Mouse (Mus musculus): Measurements from ENCODE around the gene Zfp428. TPM values are rescaled to one million over a fixed set of nuclear protein-coding genes. Genes with fewer than 3 reads are reported as not detected.
A peak's percentile ranks its signal among the peaks of the same experiment; 100 is the strongest.

The Zfp428 gene
- total RNA-seq (2014; fragmentation: Nextera tagmentation) (1.7 and 2.6 TPM in 2 replicates), total RNA-seq (2017) (3.8 and 4.4 TPM in 2 replicates), polyA plus RNA-seq (2012) (39.9 and 53.3 TPM in 2 replicates)

DNA sequence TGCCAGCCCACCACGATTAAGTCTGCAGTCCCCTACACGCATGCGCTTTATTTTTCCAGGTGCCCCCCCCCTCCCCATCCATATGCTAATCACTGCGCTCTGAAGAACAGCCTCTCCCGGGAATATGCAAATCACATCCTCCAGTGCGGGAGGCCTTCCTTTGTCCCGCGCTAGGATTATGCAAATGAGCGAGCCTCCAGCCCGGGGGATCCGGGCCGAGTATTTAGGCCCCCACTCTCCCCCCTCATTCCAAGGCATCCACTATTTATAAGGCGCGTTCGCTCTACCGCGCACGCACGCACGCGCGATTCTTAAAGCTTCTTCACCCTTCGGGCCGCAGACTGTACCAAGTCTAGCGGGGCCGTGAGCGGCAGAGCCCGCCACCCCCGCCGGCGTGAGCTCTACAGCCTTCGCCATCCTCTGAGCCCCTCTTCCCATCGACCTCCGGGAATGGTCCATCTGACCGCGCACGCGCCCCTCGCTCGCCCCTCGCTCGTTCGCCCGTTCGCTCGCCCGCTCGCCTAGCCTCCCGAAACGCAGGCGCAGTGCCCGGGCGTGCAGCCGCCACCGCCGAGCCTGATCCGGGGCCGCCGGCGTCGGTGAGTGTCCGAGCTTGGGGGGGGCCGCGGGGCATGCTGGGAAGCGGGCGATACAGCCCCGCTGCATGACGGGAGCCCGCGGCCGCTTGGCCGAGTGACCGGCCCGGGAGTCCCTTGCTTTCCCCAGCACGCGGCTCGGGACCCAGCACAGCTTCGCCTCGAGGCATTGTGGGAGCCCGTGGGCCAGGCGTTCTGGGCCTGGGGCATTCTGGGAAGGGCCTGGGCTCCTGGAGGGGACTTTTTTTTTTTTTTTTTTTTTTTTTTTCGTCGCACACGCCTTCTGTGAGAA lies at the start of gene Zfp428:
Gene Zfp428, plus strand, starts transcription at position 169 of the 888 bp plus-strand sequence.
- Histone ChIP-seq H3K4me1 (ENCODE audit: insufficient read depth, low read depth, low read length) (peaks cover 39% of the 10 kb centered on the region), H3K36me3 (replicated peaks) (peaks cover 24% of the 10 kb centered on the region), H3K4me3 (ENCODE audit: low read depth, low read length) (peak within 1 kb of the TSS; percentile 93), H3K27me3 (ENCODE audit: insufficient read depth, low read length) (peaks cover 6% of the 10 kb centered on the region; the same call in 1 of the 2 replicates), H3K9me3 (replicated peaks) (no peaks in the 10 kb centered on the region)
- TF ChIP-seq POLR2AphosphoS5 (IDR thresholded peaks at IDR 0.05; ENCODE audit: insufficient replicate concordance, low read depth, low read length) (no peak), GATA1 (IDR thresholded peaks at IDR 0.05; ENCODE audit: borderline replicate concordance, low read length) (no peak), TAL1 (conservative IDR thresholded peaks at IDR 0.05; ENCODE audit: low read depth, low read length) (no peak), GATA2 (IDR thresholded peaks at IDR 0.05; ENCODE audit: borderline replicate concordance, low read depth, low read length) (no peak), CTCF (IDR thresholded peaks at IDR 0.05; ENCODE audit: low read depth, low read length) (no peak)
- DNase-seq (ENCODE audit: low spot score) = peak; percentile 92
- ATAC-seq (ENCODE audit: extremely low read depth, insufficient number of reproducible peaks, low FRiP score, poor library complexity, severe bottlenecking) = peak; percentile 76

DNA sequence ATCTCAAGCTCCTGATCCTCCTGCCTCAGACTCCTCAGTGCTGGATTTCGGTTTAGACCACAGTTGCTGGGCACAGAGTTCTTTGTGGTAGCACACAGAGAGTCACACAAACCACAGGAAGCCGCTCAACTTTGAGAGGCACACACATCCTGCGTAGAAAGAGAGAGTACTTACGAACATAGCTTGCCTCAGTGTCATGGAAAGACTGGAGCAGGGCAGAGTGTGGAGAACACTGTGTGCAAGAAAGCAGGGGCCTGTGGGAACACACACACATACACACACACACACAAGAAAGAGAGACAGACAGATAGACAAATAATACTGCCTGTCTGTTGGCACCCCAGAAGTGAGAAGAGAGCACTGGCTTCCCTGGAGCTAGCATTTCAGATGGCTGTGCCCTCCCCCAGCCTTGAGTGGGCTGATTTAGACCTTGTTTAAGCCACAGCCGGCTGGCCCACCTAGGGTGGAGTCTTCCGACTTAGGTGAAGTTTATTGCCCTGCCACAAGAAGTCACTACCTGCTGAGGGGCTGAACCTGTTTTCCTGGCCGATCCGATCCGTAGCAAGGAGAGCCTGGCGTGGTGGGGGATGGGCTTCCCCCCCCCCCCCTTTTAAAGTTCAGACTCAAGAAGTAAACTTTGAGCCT lies 49.0 kb upstream of the Zfp428 start:
- no peak overlapping the region for H3K4me3 ChIP-seq (ENCODE audit: low read depth, low read length)
- H3K36me3 ChIP-seq (replicated peaks) = no peaks in the 10 kb centered on the region
- ATAC-seq (ENCODE audit: extremely low read depth, insufficient number of reproducible peaks, low FRiP score, poor library complexity, severe bottlenecking) (no peak), DNase-seq (ENCODE audit: low spot score) (no peak)
- H3K27me3 ChIP-seq (ENCODE audit: insufficient read depth, low read length) = peaks cover 31% of the 10 kb centered on the region
- peaks cover 17% of the 10 kb centered on the region for H3K4me1 ChIP-seq (ENCODE audit: insufficient read depth, low read depth, low read length)
- no peaks in the 10 kb centered on the region for H3K9me3 ChIP-seq (replicated peaks)
- TF ChIP-seq TAL1 (conservative IDR thresholded peaks at IDR 0.05; ENCODE audit: low read depth, low read length) (no peak), POLR2AphosphoS5 (IDR thresholded peaks at IDR 0.05; ENCODE audit: insufficient replicate concordance, low read depth, low read length) (no peak), GATA2 (IDR thresholded peaks at IDR 0.05; ENCODE audit: borderline replicate concordance, low read depth, low read length) (no peak), CTCF (IDR thresholded peaks at IDR 0.05; ENCODE audit: low read depth, low read length) (no peak), GATA1 (IDR thresholded peaks at IDR 0.05; ENCODE audit: borderline replicate concordance, low read length) (no peak)

DNA sequence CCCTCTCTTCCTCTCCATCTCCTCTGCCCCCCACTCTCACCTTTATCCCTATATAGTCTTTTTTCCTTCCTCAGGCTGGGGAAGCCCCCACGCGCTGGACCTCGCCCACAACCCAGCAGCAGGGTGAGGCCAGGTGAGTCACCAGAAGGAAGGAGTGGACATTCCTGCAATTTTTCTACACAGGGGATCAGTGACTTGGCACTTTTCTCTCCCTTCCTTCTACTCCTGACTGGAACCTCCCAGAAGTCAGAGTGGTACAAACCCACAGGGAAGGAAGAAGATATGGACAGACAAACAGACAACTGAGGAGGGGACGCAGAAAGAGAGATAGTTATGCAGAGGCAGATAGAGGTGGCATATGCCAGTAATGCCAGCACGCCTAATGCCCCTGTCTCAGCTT lies 47.4 kb upstream of the Zfp428 start:
- Histone ChIP-seq H3K4me1 (ENCODE audit: insufficient read depth, low read depth, low read length) (peaks cover 17% of the 10 kb centered on the region), H3K4me3 (ENCODE audit: low read depth, low read length) (no peak overlapping the region), H3K36me3 (replicated peaks) (no peaks in the 10 kb centered on the region), H3K27me3 (ENCODE audit: insufficient read depth, low read length) (peaks cover 32% of the 10 kb centered on the region), H3K9me3 (replicated peaks) (no peaks in the 10 kb centered on the region)
- TF ChIP-seq GATA2 (IDR thresholded peaks at IDR 0.05; ENCODE audit: borderline replicate concordance, low read depth, low read length) (no peak), GATA1 (IDR thresholded peaks at IDR 0.05; ENCODE audit: borderline replicate concordance, low read length) (no peak), CTCF (IDR thresholded peaks at IDR 0.05; ENCODE audit: low read depth, low read length) (no peak), TAL1 (conservative IDR thresholded peaks at IDR 0.05; ENCODE audit: low read depth, low read length) (no peak), POLR2AphosphoS5 (IDR thresholded peaks at IDR 0.05; ENCODE audit: insufficient replicate concordance, low read depth, low read length) (no peak)
- no peak for ATAC-seq (ENCODE audit: extremely low read depth, insufficient number of reproducible peaks, low FRiP score, poor library complexity, severe bottlenecking)
- DNase-seq (ENCODE audit: low spot score) = no peak

DNA sequence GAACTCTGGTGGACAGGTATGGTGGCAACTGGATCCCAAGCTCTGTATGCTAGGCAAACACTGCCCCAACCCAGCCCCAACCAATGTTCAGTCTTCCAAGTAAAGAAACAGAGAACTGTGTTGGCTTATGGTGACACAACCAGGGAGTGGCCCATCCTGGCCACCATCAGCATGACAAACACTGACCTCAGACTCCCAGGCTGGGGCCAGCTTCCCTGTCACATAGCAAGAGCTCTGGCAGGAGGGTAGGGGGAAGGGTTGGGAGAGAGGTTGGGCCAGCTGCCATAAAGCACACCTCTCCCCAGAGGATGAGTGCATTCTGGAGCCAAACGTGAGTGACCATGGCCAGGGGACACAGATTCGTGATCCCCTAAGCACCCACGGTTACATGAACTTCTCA lies 47.0 kb upstream of the Zfp428 start:
- Histone ChIP-seq H3K4me3 (ENCODE audit: low read depth, low read length) (no peak overlapping the region), H3K36me3 (replicated peaks) (no peaks in the 10 kb centered on the region), H3K4me1 (ENCODE audit: insufficient read depth, low read depth, low read length) (peaks cover 17% of the 10 kb centered on the region), H3K9me3 (replicated peaks) (no peaks in the 10 kb centered on the region), H3K27me3 (ENCODE audit: insufficient read depth, low read length) (peaks cover 33% of the 10 kb centered on the region)
- TF ChIP-seq GATA1 (IDR thresholded peaks at IDR 0.05; ENCODE audit: borderline replicate concordance, low read length) (no peak), TAL1 (conservative IDR thresholded peaks at IDR 0.05; ENCODE audit: low read depth, low read length) (no peak), CTCF (IDR thresholded peaks at IDR 0.05; ENCODE audit: low read depth, low read length) (no peak), GATA2 (IDR thresholded peaks at IDR 0.05; ENCODE audit: borderline replicate concordance, low read depth, low read length) (no peak), POLR2AphosphoS5 (IDR thresholded peaks at IDR 0.05; ENCODE audit: insufficient replicate concordance, low read depth, low read length) (no peak)
- no peak for DNase-seq (ENCODE audit: low spot score)
- no peak for ATAC-seq (ENCODE audit: extremely low read depth, insufficient number of reproducible peaks, low FRiP score, poor library complexity, severe bottlenecking)

DNA sequence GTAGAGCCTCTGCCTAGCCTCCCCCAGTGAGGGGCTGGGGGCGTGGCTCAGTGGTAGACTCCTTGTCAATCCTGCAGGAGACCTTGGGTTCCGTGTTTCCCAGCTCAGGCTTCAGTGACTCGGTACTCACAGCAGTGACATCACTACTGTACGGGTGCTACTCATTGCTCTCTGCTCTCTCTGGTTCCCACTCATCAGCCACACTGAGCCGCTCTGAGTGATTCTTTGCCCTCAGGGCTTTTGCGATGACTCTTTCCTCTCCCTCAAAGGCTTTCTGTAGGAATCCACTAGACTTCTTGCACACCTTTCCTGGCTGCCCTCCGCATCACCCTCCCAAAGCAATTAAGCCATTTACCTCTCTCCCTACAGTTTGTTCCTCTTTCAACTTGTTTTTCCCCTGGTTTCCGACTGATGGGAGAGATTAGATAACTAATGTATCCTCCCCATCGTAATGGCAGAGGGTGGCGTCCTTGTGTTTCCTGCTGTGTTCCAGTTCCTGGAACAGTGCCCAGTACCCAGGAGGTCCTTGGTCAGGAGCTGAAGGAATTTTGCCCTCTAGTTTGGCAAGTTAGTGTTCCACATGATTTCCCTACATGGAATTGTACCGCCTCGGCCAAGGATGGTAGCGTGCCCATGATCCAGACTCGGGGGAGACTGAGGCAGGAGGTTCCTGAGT lies 45.3 kb upstream of the Zfp428 start:
- DNase-seq (ENCODE audit: low spot score) = no peak
- Histone ChIP-seq H3K9me3 (replicated peaks) (no peaks in the 10 kb centered on the region), H3K27me3 (ENCODE audit: insufficient read depth, low read length) (peaks cover 37% of the 10 kb centered on the region), H3K4me3 (ENCODE audit: low read depth, low read length) (no peak overlapping the region), H3K36me3 (replicated peaks) (no peaks in the 10 kb centered on the region), H3K4me1 (ENCODE audit: insufficient read depth, low read depth, low read length) (peaks cover 12% of the 10 kb centered on the region)
- no peak for TF ChIP-seq POLR2AphosphoS5 (IDR thresholded peaks at IDR 0.05; ENCODE audit: insufficient replicate concordance, low read depth, low read length)
- no peak for TF ChIP-seq GATA2 (IDR thresholded peaks at IDR 0.05; ENCODE audit: borderline replicate concordance, low read depth, low read length)
- TF ChIP-seq GATA1 (IDR thresholded peaks at IDR 0.05; ENCODE audit: borderline replicate concordance, low read length) = no peak
- no peak for TF ChIP-seq TAL1 (conservative IDR thresholded peaks at IDR 0.05; ENCODE audit: low read depth, low read length)
- TF ChIP-seq CTCF (IDR thresholded peaks at IDR 0.05; ENCODE audit: low read depth, low read length) = no peak
- ATAC-seq (ENCODE audit: extremely low read depth, insufficient number of reproducible peaks, low FRiP score, poor library complexity, severe bottlenecking) = no peak
